Mouse (Mus musculus): Measurements from ENCODE around the gene D6Wsu163e. TPM values are rescaled to one million over a fixed set of nuclear protein-coding genes. Genes with fewer than 3 reads are reported as not detected.

Gene D6Wsu163e
- 27.3 and 36.3 TPM in 2 replicates for total RNA-seq (2014; fragmentation: Nextera tagmentation)
- 61.2 and 65.9 TPM in 2 replicates for total RNA-seq (2017)
- polyA plus RNA-seq (2012) = 3.3 and 4.0 TPM in 2 replicates

GRCm38 (mm10) chr6:126939487-126940171 is at the start of gene D6Wsu163e, which contains the start of gene Rad51ap1:
TSS of gene D6Wsu163e (plus strand) at chr6:126939962.
TSS of gene Rad51ap1 (minus strand) at chr6:126939587.
- ATAC-seq (ENCODE audit: extremely low read depth, insufficient number of reproducible peaks, low FRiP score, poor library complexity, severe bottlenecking) = peak; percentile 79

DNA sequence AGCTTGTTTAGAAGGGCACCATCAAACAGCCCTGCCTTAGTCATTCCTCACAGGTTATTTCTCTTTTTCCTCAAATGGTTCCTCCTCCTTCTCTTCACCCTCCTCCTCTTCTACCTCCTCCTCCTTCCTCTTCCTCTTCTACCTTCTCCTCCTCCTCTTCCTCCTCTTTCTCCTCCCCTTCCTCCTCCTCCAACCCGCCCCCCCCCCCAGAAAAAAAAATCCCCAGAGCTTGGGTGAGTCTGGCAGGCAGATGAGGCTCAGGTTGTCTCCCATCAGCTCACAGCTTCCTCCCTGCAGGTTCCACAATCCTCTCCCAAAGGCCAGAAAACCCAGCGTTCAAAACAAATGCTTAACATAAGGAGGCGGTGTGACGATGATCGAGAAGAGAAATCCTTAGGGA is 32.4 kb upstream of the D6Wsu163e start:
- no peaks in the 10 kb centered on the region for H3K27me3 ChIP-seq (ENCODE audit: insufficient read depth, low read length)
- no peaks in the 10 kb centered on the region for H3K36me3 ChIP-seq (replicated peaks)
- ATAC-seq (ENCODE audit: extremely low read depth, insufficient number of reproducible peaks, low FRiP score, poor library complexity, severe bottlenecking) (no peak), DNase-seq (ENCODE audit: low spot score) (no peak)
- TF ChIP-seq GATA1 (IDR thresholded peaks at IDR 0.05; ENCODE audit: borderline replicate concordance, low read length) (no peak), GATA2 (IDR thresholded peaks at IDR 0.05; ENCODE audit: borderline replicate concordance, low read depth, low read length) (no peak), TAL1 (conservative IDR thresholded peaks at IDR 0.05; ENCODE audit: low read depth, low read length) (no peak), POLR2AphosphoS5 (IDR thresholded peaks at IDR 0.05; ENCODE audit: insufficient replicate concordance, low read depth, low read length) (no peak), CTCF (IDR thresholded peaks at IDR 0.05; ENCODE audit: low read depth, low read length) (no peak)
- no peak overlapping the region for H3K4me3 ChIP-seq (ENCODE audit: low read depth, low read length)
- H3K4me1 ChIP-seq (ENCODE audit: insufficient read depth, low read depth, low read length) = no peaks in the 10 kb centered on the region
- no peaks in the 10 kb centered on the region for H3K9me3 ChIP-seq (replicated peaks)

More at GRCm38 (mm10) chr6:126939487-126940171, at the start of gene D6Wsu163e, which contains the start of gene Rad51ap1:
- H3K4me3 ChIP-seq (ENCODE audit: low read depth, low read length) = peak within 1 kb of the TSS; percentile 84
- H3K4me1 ChIP-seq (ENCODE audit: insufficient read depth, low read depth, low read length) = peaks cover 33% of the 10 kb centered on the region
- no peaks in the 10 kb centered on the region for H3K27me3 ChIP-seq (ENCODE audit: insufficient read depth, low read length)
- TF ChIP-seq TAL1 (conservative IDR thresholded peaks at IDR 0.05; ENCODE audit: low read depth, low read length) (no peak), CTCF (IDR thresholded peaks at IDR 0.05; ENCODE audit: low read depth, low read length) (no peak), POLR2AphosphoS5 (IDR thresholded peaks at IDR 0.05; ENCODE audit: insufficient replicate concordance, low read depth, low read length) (no peak), GATA1 (IDR thresholded peaks at IDR 0.05; ENCODE audit: borderline replicate concordance, low read length) (no peak), GATA2 (IDR thresholded peaks at IDR 0.05; ENCODE audit: borderline replicate concordance, low read depth, low read length) (no peak)
- H3K9me3 ChIP-seq (replicated peaks) = no peaks in the 10 kb centered on the region
- DNase-seq (ENCODE audit: low spot score) = peak; percentile 97
- peaks cover 48% of the 10 kb centered on the region for H3K36me3 ChIP-seq (replicated peaks)

DNA sequence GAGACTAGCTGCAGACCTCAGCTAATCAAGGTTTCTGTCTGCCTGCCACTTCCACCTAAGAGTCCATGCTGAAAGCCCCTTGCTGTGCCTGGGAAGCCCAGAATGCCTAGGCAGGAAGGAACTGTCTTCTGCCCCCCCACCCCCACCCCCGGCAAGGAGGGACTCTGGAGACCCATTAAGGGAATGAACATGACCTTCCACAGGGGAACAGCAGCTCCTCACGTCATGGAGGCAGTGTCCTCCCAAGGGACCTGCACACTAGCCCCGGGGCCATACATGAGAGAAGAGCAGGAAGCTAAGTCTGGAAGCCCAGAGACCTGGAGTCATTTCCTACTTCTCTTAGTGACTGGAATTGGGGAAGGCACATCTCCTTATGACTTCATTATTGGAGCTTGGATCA is 31.9 kb upstream of the D6Wsu163e start:
- Histone ChIP-seq H3K27me3 (ENCODE audit: insufficient read depth, low read length) (no peaks in the 10 kb centered on the region), H3K36me3 (replicated peaks) (no peaks in the 10 kb centered on the region), H3K9me3 (replicated peaks) (no peaks in the 10 kb centered on the region), H3K4me3 (ENCODE audit: low read depth, low read length) (no peak overlapping the region), H3K4me1 (ENCODE audit: insufficient read depth, low read depth, low read length) (no peaks in the 10 kb centered on the region)
- DNase-seq (ENCODE audit: low spot score) = no peak
- ATAC-seq (ENCODE audit: extremely low read depth, insufficient number of reproducible peaks, low FRiP score, poor library complexity, severe bottlenecking) = no peak
- TF ChIP-seq CTCF (IDR thresholded peaks at IDR 0.05; ENCODE audit: low read depth, low read length) = no peak
- TF ChIP-seq GATA2 (IDR thresholded peaks at IDR 0.05; ENCODE audit: borderline replicate concordance, low read depth, low read length) = no peak
- TF ChIP-seq TAL1 (conservative IDR thresholded peaks at IDR 0.05; ENCODE audit: low read depth, low read length) = no peak
- TF ChIP-seq POLR2AphosphoS5 (IDR thresholded peaks at IDR 0.05; ENCODE audit: insufficient replicate concordance, low read depth, low read length) = no peak
- no peak for TF ChIP-seq GATA1 (IDR thresholded peaks at IDR 0.05; ENCODE audit: borderline replicate concordance, low read length)

GRCm38 (mm10) chr6:126910727-126911126 is 29.0 kb upstream of the D6Wsu163e start:
- ATAC-seq (ENCODE audit: extremely low read depth, insufficient number of reproducible peaks, low FRiP score, poor library complexity, severe bottlenecking) (no peak), DNase-seq (ENCODE audit: low spot score) (no peak)
- H3K4me3 ChIP-seq (ENCODE audit: low read depth, low read length) = no peak overlapping the region
- H3K27me3 ChIP-seq (ENCODE audit: insufficient read depth, low read length) = no peaks in the 10 kb centered on the region
- no peaks in the 10 kb centered on the region for H3K36me3 ChIP-seq (replicated peaks)
- no peaks in the 10 kb centered on the region for H3K9me3 ChIP-seq (replicated peaks)
- H3K4me1 ChIP-seq (ENCODE audit: insufficient read depth, low read depth, low read length) = no peaks in the 10 kb centered on the region
- TF ChIP-seq GATA2 (IDR thresholded peaks at IDR 0.05; ENCODE audit: borderline replicate concordance, low read depth, low read length) = no peak

DNA sequence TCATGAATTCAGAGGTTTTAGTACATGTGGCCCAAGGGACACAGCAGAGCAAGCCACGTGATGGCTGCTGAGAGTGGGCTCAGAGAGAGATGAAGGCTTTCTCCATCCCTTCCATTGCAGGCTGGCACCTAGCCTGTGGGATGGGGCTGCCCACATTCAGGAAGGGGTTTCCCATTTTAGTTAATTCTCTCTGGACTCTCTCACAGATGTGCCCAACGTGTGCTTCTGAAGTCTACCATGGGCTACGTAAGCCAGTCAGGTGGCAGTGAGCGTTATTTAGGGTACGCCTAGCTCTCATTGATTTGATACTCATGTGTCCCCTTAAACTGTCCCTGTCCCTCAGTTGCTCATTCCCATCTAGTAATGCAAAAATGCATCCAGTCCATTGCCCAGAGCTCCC is 24.8 kb upstream of the D6Wsu163e start:
- no peak for TF ChIP-seq POLR2AphosphoS5 (IDR thresholded peaks at IDR 0.05; ENCODE audit: insufficient replicate concordance, low read depth, low read length)
- TF ChIP-seq CTCF (IDR thresholded peaks at IDR 0.05; ENCODE audit: low read depth, low read length) = no peak
- no peak for TF ChIP-seq TAL1 (conservative IDR thresholded peaks at IDR 0.05; ENCODE audit: low read depth, low read length)
- no peak for TF ChIP-seq GATA2 (IDR thresholded peaks at IDR 0.05; ENCODE audit: borderline replicate concordance, low read depth, low read length)
- TF ChIP-seq GATA1 (IDR thresholded peaks at IDR 0.05; ENCODE audit: borderline replicate concordance, low read length) = no peak
- Histone ChIP-seq H3K27me3 (ENCODE audit: insufficient read depth, low read length) (no peaks in the 10 kb centered on the region), H3K4me3 (ENCODE audit: low read depth, low read length) (no peak overlapping the region), H3K4me1 (ENCODE audit: insufficient read depth, low read depth, low read length) (no peaks in the 10 kb centered on the region), H3K9me3 (replicated peaks) (no peaks in the 10 kb centered on the region), H3K36me3 (replicated peaks) (peaks cover 1% of the 10 kb centered on the region)
- ATAC-seq (ENCODE audit: extremely low read depth, insufficient number of reproducible peaks, low FRiP score, poor library complexity, severe bottlenecking) = no peak
- no peak for DNase-seq (ENCODE audit: low spot score)

- H3K36me3 ChIP-seq (replicated peaks) = peaks cover 61% of the 10 kb centered on the region
- TF ChIP-seq GATA1 (IDR thresholded peaks at IDR 0.05; ENCODE audit: borderline replicate concordance, low read length) = no peak
- TF ChIP-seq GATA2 (IDR thresholded peaks at IDR 0.05; ENCODE audit: borderline replicate concordance, low read depth, low read length) = no peak
- TF ChIP-seq TAL1 (conservative IDR thresholded peaks at IDR 0.05; ENCODE audit: low read depth, low read length) = no peak
- TF ChIP-seq CTCF (IDR thresholded peaks at IDR 0.05; ENCODE audit: low read depth, low read length) = no peak
- TF ChIP-seq POLR2AphosphoS5 (IDR thresholded peaks at IDR 0.05; ENCODE audit: insufficient replicate concordance, low read depth, low read length) = no peak
- ATAC-seq (ENCODE audit: extremely low read depth, insufficient number of reproducible peaks, low FRiP score, poor library complexity, severe bottlenecking) = no peak; the same call in 1 of the 2 replicates
- H3K4me3 ChIP-seq (ENCODE audit: low read depth, low read length) = no peak within 1 kb of the TSS
- no peaks in the 10 kb centered on the region for H3K4me1 ChIP-seq (ENCODE audit: insufficient read depth, low read depth, low read length)
- H3K27me3 ChIP-seq (ENCODE audit: insufficient read depth, low read length) = no peaks in the 10 kb centered on the region
- no peaks in the 10 kb centered on the region for H3K9me3 ChIP-seq (replicated peaks)
- DNase-seq (ENCODE audit: low spot score) = no peak
Measured at GRCm38 (mm10) chr6:126921111-126921881, 18.5 kb upstream of the D6Wsu163e start, which contains the start of gene Dyrk4. TSS of gene Dyrk4 (minus strand) at chr6:126921839.

Measured in G1E (cell line).